Mouse (Mus musculus): ENCODE results near the gene Mdga1. TPM values are rescaled to one million over a fixed set of nuclear protein-coding genes. Genes with fewer than 3 reads are reported as not detected.
"Not testable (repeated sequence)": the region's sequence is repeated elsewhere in the genome, so short reads cannot be mapped to it uniquely, and the experiment has no call there.

Gene Mdga1
- total RNA-seq, 2 experiments from 2014 or later, result 39.4 to 42.1 TPM

DNA sequence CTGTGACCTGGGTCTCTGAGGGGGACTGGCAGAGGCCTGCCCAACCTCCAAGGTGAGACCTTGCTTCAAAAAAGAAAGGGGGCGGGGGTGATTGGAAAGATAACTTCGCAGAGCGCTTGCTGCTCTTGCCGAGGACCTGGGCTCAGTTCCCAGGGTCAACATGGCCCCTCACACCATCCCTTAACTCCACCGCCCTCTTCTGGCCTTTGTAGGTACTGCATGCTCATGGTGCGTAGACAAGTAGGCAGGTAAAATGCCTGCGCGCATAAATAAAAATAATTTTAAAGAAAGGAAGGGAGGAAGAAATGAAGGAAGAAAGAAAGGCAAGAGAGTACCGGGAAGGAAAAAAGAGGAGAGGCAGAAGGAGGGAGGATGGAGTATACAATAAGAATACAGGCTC lies 180.2 kb downstream of the Mdga1 start:
- intact Hi-C loops (cut with DNase I), result no loop called here
- DNase-seq (ENCODE audit: low spot score in 2 of 2), result no peak

DNA sequence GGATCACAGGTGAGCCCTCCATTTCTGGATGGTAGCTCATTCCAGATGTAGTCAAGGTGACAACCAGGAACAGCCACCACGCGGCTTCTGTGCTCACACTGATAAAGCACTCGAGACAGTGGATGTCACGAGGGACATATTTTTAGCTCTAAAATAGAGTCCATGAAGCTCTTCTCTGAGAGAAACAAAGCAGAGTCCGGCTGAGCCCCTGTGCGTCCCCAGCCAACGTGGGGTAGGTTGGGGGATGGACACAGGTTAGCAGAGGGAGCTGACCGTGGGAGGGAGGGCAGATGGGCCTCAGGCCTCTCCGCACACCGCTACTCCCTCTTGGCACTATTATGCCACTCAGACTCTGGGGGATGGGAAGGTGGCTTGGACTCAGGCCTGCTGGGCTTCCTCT lies 181.3 kb downstream of the Mdga1 start:
- intact Hi-C loops (cut with DNase I), result no loop called here
- no peak for DNase-seq (ENCODE audit: low spot score in 2 of 2)

GRCm38 (mm10) chr17:29784820-29785219 lies 185.1 kb downstream of the Mdga1 start:
- intact Hi-C loops (cut with DNase I), result no loop called here
- no peak for DNase-seq (ENCODE audit: low spot score in 2 of 2)

- intact Hi-C loops (cut with DNase I); DNase-seq (ENCODE audit: low spot score in 2 of 2): not testable (repeated sequence)
Measured at GRCm38 (mm10) chr17:29781472-29781871, 188.4 kb downstream of the Mdga1 start.

GRCm38 (mm10) chr17:29778021-29778420 lies 191.9 kb downstream of the Mdga1 start:
- intact Hi-C loops (cut with DNase I), result no loop called here
- DNase-seq (ENCODE audit: low spot score in 2 of 2), result no peak

Other genes starting within 250 kb of the Mdga1 start
- 100 to 1,000 TPM; 106 to 114 TPM for gene Zfand3, start 34.6 kb upstream of the Mdga1 start, total RNA-seq (2021)